Mouse (Mus musculus): ENCODE results near the gene Hist1h4b. TPM values are rescaled to one million over a fixed set of nuclear protein-coding genes. Genes with fewer than 3 reads are reported as not detected.

Hist1h4b gene
- total and polyA plus RNA-seq, 3 experiments = 19.0 to 3,071 TPM; not detected in 1

- H3K79me2 ChIP-seq (ENCODE audit: control insufficient read depth, insufficient read depth, low read length, poor library complexity) = no peaks in the 10 kb centered on the region
- H3K27ac ChIP-seq (ENCODE audit: control insufficient read depth, low read depth, low read length) = no peak overlapping the region
- TF ChIP-seq TCF12 (IDR thresholded peaks at IDR 0.05; ENCODE audit: low read depth, low read length) = no peak
- no peak for TF ChIP-seq RCOR1 (IDR thresholded peaks at IDR 0.05; ENCODE audit: low read depth, low read length)
- TF ChIP-seq POLR2AphosphoS2 (IDR thresholded peaks at IDR 0.05; ENCODE audit: low read length) = no peak
- TF ChIP-seq USF1 (IDR thresholded peaks at IDR 0.05; ENCODE audit: low read depth, low read length) = no peak
- no peak for TF ChIP-seq ZKSCAN1 (IDR thresholded peaks at IDR 0.05; ENCODE audit: low read depth, low read length)
- no peak for TF ChIP-seq KAT2A (conservative IDR thresholded peaks at IDR 0.05; ENCODE audit: low read depth, low read length)
- no peak for TF ChIP-seq TBP (IDR thresholded peaks at IDR 0.05; ENCODE audit: low read depth, low read length)
- no peak for TF ChIP-seq MYC (IDR thresholded peaks at IDR 0.05; ENCODE audit: low read depth, low read length)
- TF ChIP-seq E2F4 (IDR thresholded peaks at IDR 0.05; ENCODE audit: borderline replicate concordance, low read depth, low read length) = no peak
- no peak for TF ChIP-seq RAD21 (IDR thresholded peaks at IDR 0.05; ENCODE audit: low read depth, low read length)
- TF ChIP-seq CHD2 (IDR thresholded peaks at IDR 0.05; ENCODE audit: low read length) = no peak
- TF ChIP-seq ETS1 (IDR thresholded peaks at IDR 0.05; ENCODE audit: low read depth, low read length) = no peak
- no peak for TF ChIP-seq GATA1 (IDR thresholded peaks at IDR 0.05; ENCODE audit: low read depth, low read length)
- peaks cover 12 to 28% of the 10 kb centered on the region in 2 experiments for H3K27me3 ChIP-seq (ENCODE audit: control insufficient read depth in 1 of 2, insufficient read depth in 2 of 2, low read length in 2 of 2)
- H3K9ac ChIP-seq (ENCODE audit: control insufficient read depth, low read depth, low read length, poor library complexity, severe bottlenecking) = no peak overlapping the region
- no peaks in the 10 kb centered on the region for H3K36me3 ChIP-seq (ENCODE audit: control insufficient read depth in 1 of 2, insufficient read depth in 2 of 2, low read length in 2 of 2)
- no peak for DNase-seq (ENCODE audit: low read depth, low spot score)
- H3K4me3 ChIP-seq (ENCODE audit: control insufficient read depth in 1 of 2, insufficient read depth in 1 of 2, low read depth in 2 of 2, low read length in 2 of 2) = no peak overlapping the region
- H3K4me1 ChIP-seq (ENCODE audit: control insufficient read depth in 1 of 2, insufficient read depth in 2 of 2, low read length in 2 of 2) = no peaks in the 10 kb centered on the region
- H3K9me3 ChIP-seq (replicated peaks; ENCODE audit: insufficient read depth, low read length) = no peaks in the 10 kb centered on the region
Measured at GRCm38 (mm10) chr13:23804532-23804931, 47.7 kb downstream of the Hist1h4b start.

GRCm38 (mm10) chr13:23806422-23807052 is 49.7 kb downstream of the Hist1h4b start, which contains the start of gene Slc17a2:
TSS of gene Slc17a2 (plus strand) at chr13:23806993.
- H3K27me3 ChIP-seq (ENCODE audit: control insufficient read depth in 1 of 2, insufficient read depth in 2 of 2, low read length in 2 of 2) = peaks cover 14 to 30% of the 10 kb centered on the region in 2 experiments
- no peak within 1 kb of the TSS for H3K27ac ChIP-seq (ENCODE audit: control insufficient read depth, low read depth, low read length)
- no peaks in the 10 kb centered on the region for H3K4me1 ChIP-seq (ENCODE audit: control insufficient read depth in 1 of 2, insufficient read depth in 2 of 2, low read length in 2 of 2)
- H3K4me3 ChIP-seq (ENCODE audit: control insufficient read depth in 1 of 2, insufficient read depth in 1 of 2, low read depth in 2 of 2, low read length in 2 of 2) = no peak within 1 kb of the TSS
- no peaks in the 10 kb centered on the region for H3K36me3 ChIP-seq (ENCODE audit: control insufficient read depth in 1 of 2, insufficient read depth in 2 of 2, low read length in 2 of 2)
- TF ChIP-seq BHLHE40 (IDR thresholded peaks at IDR 0.05; ENCODE audit: borderline replicate concordance, low read depth, low read length) (no peak), ZNF384 (IDR thresholded peaks at IDR 0.05; ENCODE audit: low read depth, low read length) (no peak), UBTF (IDR thresholded peaks at IDR 0.05; ENCODE audit: borderline replicate concordance, insufficient read depth, low read depth, low read length) (no peak), NELFE (IDR thresholded peaks at IDR 0.05; ENCODE audit: low read depth, low read length) (no peak), ZMIZ1 (IDR thresholded peaks at IDR 0.05; ENCODE audit: low read depth, low read length) (no peak), EP300 (IDR thresholded peaks at IDR 0.05; ENCODE audit: low read depth in 1 of 2, low read length in 2 of 2) (no peak), USF2 (IDR thresholded peaks at IDR 0.05; ENCODE audit: borderline replicate concordance in 1 of 2, insufficient read depth in 1 of 2, low read depth in 1 of 2, low read length in 2 of 2) (no peak), HCFC1 (IDR thresholded peaks at IDR 0.05; ENCODE audit: low read depth, low read length) (no peak), NRF1 (IDR thresholded peaks at IDR 0.05; ENCODE audit: insufficient read depth, low read depth, low read length, poor library complexity, severe bottlenecking) (no peak), USF1 (IDR thresholded peaks at IDR 0.05; ENCODE audit: low read depth, low read length) (no peak)
- H3K79me2 ChIP-seq (ENCODE audit: control insufficient read depth, insufficient read depth, low read length, poor library complexity) = no peaks in the 10 kb centered on the region
- H3K9ac ChIP-seq (ENCODE audit: control insufficient read depth, low read depth, low read length, poor library complexity, severe bottlenecking) = no peak within 1 kb of the TSS
- H3K9me3 ChIP-seq (replicated peaks; ENCODE audit: insufficient read depth, low read length) = no peaks in the 10 kb centered on the region
- DNase-seq (ENCODE audit: low read depth, low spot score) = no peak

All from MEL (cell line).